Mouse (Mus musculus) megakaryocyte, adult 5-6 weeks (primary cell): ENCODE results near the gene Csf2rb. TPM values are rescaled to one million over a fixed set of nuclear protein-coding genes. Genes with fewer than 3 reads are reported as not detected.
"Not testable (repeated sequence)": the region's sequence is repeated elsewhere in the genome, so short reads cannot be mapped to it uniquely, and the experiment has no call there.

ENCODE experiments used
- ATAC-seq: 2 replicates; pipeline ENCODE4 v1.8.0; 2016; ENCODE audit warnings: mild to moderate bottlenecking, inconsistent platforms; ENCODE audit not compliant: poor library complexity, severe bottlenecking
- total RNA-seq, 2 experiments: library from RNA; stranded (forward) in 1 of 2; stranded (reverse) in 1 of 2; fragments of 153-499, 151-499 nt in 1 of 2; fragments of 221-1000, 200-1000 nt in 1 of 2; gene quantifications; 2 replicates each; pipeline versions ENCODE4 v1.2.3 to v1.2.4; 2015 to 2017

The Csf2rb gene
- total RNA-seq (2015) (149 and 170 TPM in 2 replicates), total RNA-seq (2017) (140 and 184 TPM in 2 replicates)

DNA sequence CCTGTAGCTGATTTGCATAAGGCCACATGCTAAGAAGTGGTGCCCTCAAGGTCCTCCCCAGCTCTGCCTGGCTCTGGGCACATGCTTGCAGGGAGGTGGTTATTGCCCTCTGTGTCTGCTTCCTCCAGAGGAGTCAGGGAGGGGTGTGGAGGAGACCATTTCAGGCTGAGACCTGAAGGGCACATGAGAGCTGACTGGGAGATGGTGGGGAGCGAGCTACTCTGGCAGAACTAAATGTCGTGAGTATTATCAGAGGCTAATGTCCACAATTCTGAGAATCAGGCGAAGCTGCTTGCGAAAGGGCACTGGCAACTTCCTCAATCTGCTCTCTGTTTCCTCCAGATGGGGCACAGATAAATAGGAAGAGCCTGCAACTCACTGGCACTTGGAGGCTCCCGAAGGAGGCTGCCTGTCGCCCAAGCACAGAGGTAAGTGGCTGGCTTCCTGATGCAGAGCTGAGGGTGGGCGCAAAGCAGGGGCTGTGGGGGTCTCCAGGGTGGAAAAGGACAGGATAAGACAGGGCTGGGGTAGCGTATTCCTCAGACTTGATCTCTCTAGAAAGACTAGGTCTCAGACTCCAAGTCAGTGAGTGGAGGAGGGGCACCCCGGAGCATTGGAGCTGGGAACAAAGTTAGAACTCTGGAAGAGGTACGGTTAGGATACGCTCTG, at the start of gene Csf2rb:
Gene Csf2rb (plus strand): TSS at position 82 of the 669 bp plus-strand sequence.
- ATAC-seq: peak; percentile 74

GRCm38 (mm10) chr15:78278308-78278707, 47.2 kb upstream of the Csf2rb start:
- peak; percentile 77 for ATAC-seq

DNA sequence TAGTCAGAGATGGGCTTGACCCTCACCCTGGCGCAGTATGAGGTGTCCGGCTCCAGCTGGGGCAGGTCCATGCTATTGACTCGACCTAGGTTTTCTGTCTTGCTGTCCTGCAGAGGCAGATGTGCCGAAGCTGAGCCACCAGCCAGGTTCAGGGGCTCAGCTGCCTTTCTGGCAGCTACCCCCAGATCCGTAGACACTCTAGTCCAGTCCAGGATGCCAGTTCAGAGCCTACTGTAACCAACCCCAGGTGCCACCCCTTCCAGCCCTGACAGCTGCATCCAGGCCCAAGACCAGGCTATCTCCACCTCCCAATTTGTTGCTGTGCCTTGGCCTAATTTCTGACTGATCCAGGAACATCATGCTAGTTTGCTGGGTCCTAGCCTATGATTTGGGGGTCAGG, 37.6 kb upstream of the Csf2rb start:
- ATAC-seq: no peak

GRCm38 (mm10) chr15:78289775-78290174, 35.8 kb upstream of the Csf2rb start:
- ATAC-seq: not testable (repeated sequence)

DNA sequence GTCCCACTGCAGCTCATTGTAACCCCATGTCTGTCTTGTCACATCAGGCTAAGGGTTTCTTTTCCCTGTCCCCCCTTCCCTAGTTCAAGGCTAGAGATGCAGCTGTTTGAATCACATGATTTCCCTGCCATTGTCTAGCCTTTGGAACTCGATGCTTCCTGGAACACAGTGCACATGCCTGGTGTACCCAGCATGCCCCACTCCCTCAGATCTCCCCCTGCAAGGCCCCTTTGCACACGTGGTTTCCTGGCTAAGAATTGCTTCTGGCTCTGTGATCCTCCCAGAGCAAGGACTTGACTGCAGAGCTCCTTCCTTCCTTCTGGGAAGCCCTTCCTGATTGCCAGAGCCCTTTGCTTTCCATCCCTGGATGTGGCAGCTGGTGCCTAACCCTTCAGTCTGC, 32.3 kb upstream of the Csf2rb start:
- not testable (repeated sequence) for ATAC-seq

- ATAC-seq: no peak
Measured at GRCm38 (mm10) chr15:78293716-78294115, 31.8 kb upstream of the Csf2rb start.

DNA sequence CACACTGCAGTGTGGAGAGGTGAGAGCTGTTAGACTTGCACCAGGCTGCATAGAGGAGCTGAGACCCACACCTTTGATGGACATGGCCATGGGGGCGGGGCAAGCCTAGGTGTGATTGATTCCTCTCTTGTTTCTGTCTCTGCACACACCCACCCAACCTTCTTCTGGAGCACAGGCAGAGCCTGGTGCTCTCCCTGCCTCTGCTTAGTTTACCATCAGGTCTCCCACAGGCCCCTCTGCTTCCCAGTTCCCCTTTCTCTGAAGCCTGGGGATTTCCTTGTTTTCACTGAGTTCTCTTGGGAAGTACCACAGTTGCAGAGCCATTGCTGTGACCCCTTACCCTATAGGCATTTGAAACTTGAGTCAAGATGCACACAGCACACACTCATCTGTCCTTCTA, 27.0 kb upstream of the Csf2rb start:
- ATAC-seq: peak; percentile 45; the same call in 1 of the 2 replicates

- ATAC-seq: peak; percentile 47
Measured at GRCm38 (mm10) chr15:78299641-78300040, 25.9 kb upstream of the Csf2rb start.

DNA sequence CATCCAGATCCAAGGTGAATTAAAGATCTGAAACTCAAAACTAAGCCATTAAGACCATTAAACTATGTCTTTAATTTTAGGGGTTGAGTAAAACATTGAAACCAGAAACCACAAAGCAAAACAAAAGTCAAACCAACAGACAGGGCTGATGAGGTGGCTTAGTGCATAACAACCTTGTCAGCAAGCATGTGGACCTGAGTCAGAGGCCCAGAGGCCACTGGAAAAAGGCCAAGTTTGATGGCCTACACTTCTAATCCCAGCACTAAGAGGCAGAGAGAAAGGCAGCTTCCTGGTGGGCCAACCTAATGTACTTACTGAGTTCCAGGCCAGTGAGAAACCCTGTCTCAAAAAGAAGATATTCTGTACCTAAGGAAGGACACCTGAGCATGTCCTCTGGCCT, 24.8 kb upstream of the Csf2rb start:
- no peak for ATAC-seq

GRCm38 (mm10) chr15:78302718-78303117, 22.8 kb upstream of the Csf2rb start:
- no peak for ATAC-seq

DNA sequence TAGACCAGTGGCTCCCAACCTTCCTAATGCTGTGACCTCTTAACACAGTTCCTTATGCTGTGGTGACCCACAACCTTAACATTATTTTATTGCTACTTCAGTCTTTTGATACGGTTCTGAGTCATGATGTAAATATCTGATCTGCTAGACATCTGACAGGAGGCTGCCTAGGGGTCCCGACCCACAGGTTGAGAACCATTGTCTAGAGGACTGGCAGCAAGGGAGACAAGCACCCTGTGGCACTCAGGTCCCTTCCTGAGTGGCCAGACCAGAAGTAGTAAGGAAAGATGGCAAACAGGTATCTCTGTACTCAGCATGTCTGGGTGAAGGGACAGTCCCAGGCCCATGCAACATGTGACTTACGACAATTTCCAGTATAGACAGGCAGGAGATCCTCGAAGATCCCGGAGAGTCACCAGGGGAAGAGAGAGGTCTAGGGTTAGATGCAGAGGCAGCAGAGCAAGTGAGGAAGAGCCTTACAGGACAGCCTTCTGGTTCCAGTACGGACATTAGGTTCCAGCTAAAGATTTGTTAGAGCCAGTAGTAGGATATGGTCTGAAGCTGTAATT, 21.8 kb upstream of the Csf2rb start:
- no peak for ATAC-seq

DNA sequence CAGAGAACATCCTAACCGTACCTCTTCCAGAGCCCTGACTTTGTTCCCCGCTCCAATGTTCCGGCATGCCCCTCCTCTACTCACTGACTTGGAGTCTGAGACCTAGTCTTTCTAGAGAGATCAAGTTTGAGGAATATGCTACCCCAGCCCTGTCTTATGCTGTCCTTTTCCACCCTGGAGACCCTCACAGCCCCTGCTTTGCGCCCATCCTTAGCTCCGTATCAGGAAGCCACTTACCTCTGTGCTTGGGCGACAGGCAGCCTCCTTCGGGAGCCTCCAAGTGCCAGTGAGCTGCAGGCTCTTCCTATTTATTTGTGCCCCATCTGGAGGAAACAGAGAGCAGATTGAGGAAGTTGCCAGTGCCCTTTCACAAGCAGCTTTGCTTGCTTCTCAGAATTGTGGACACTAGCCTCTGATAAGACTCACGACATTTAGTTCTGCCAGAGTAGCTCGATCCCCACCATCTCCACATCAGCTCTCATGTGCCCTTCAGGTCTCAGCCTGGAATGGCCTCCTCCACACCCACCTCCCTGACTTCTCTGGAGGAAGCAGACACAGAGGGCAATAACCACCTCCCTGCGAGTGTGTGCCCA, 20.1 kb upstream of the Csf2rb start, which contains the start of gene Csf2rb2:
Gene Csf2rb2 (minus strand): TSS at position 381 of the 593 bp plus-strand sequence.
- peak; percentile 87 for ATAC-seq

GRCm38 (mm10) chr15:78309865-78310264, 15.7 kb upstream of the Csf2rb start:
- ATAC-seq: no peak

GRCm38 (mm10) chr15:78310971-78311370, 14.6 kb upstream of the Csf2rb start:
- ATAC-seq: no peak

GRCm38 (mm10) chr15:78312421-78313233, 12.9 kb upstream of the Csf2rb start:
- ATAC-seq: not testable (repeated sequence)

GRCm38 (mm10) chr15:78313659-78314058, 11.9 kb upstream of the Csf2rb start:
- ATAC-seq: not testable (repeated sequence)

DNA sequence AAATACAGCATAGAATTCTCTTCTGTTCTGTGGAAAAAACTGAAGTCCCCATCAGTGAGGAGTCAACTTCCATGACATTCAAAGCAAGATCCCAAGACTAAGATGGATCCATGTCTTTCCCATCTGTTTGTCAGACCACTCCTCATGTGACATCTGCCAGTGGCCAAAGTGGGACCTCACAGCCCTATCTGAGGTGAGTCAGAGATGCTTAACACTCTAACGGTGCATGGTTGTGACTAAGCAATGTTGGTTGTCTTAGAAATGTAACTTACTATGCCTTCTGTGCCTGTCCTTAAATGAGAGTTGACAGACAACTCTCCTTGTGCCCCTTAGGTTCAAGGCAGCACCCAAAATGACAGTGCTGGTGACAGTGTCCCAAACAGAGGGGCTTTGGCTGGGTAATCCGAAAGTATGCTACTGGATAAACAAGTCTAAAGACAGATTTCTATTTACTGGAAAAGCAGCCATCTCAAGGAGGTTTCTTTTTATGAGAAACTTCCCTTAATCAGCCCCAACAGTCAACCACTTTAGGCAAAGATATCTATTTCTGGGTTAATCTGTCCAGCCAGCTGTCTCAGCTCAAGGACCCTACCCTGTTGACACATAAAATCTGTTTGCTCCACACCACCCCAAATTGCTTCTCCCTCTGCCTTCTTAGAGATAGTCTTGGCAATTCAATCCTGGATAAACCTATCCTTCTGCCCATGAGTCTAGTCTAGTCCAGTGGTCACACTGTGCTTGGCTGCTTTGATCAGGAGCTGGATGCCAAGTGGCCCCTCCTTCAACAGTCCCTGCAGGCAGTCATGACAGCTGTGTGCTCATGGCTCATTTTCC, 7.0 kb upstream of the Csf2rb start:
- not testable (repeated sequence) for ATAC-seq

GRCm38 (mm10) chr15:78320825-78321496, 4.6 kb upstream of the Csf2rb start:
- ATAC-seq: peak; percentile 82

- ATAC-seq: no peak
Measured at GRCm38 (mm10) chr15:78323366-78323765, 2.2 kb upstream of the Csf2rb start.

- no peak for ATAC-seq
Measured at GRCm38 (mm10) chr15:78324294-78324693, 1.3 kb upstream of the Csf2rb start.
